Mouse (Mus musculus) ES-CJ7 (cell line): ENCODE measurements around the gene Hivep3.

Source experiments
- DNase-seq: peaks from one replicate; pipeline ENCODE4 v3.0.0; 2011; ENCODE audit warnings: low read depth, low spot score

Hivep3 gene

GRCm38 (mm10) chr4:120083700-120084099 lies 350.1 kb downstream of the Hivep3 start:
- no peak for DNase-seq

DNA sequence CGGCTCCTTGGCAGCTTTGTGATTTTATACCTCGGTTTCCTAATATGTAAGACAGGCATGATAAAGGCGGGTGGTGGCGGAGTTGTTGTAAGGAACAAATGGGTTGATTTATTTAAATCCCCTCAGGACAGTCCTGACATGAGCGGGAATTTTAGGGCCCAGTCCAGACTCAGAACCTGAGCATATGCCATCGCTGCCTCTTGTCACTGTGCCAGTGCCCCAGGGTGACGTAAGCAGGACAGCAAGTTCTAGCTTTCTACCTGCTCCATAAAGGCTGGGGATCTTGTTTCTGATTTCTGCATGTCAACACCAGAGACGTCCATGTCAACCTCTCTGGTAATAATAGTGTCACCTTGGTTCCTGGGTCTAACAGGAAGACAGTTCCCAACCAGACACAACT lies 356.0 kb downstream of the Hivep3 start:
- no peak for DNase-seq

- no peak for DNase-seq
Measured at GRCm38 (mm10) chr4:120091997-120092783, 358.6 kb downstream of the Hivep3 start.

- no peak for DNase-seq
Measured at GRCm38 (mm10) chr4:120096935-120097334, 363.4 kb downstream of the Hivep3 start.

- DNase-seq, result no peak
Measured at GRCm38 (mm10) chr4:120101186-120101585, 367.6 kb downstream of the Hivep3 start.

DNA sequence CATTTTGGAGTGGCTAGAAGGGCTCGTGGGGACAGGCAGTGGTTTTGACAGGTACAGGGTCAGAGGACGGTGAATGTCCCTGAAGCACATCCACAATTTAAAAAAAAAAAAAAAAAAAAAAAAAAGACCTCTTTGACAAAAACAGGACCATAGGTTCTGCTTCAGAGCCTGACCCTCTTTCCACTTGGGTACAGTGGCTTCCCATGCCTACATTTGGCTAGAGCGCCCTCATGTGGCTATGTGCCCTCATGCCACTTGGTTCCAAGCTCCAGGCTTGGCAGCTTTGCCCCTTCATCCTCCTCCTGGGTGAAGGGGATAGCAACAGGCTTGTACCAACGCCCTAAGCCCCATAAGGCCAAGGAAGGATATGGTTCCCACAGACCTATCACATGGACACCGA lies 371.0 kb downstream of the Hivep3 start:
- DNase-seq, result peak; percentile 12

GRCm38 (mm10) chr4:120106362-120106761 lies 372.8 kb downstream of the Hivep3 start:
- DNase-seq, result no peak

GRCm38 (mm10) chr4:120107787-120108186 lies 374.2 kb downstream of the Hivep3 start:
- no peak for DNase-seq

GRCm38 (mm10) chr4:120115516-120115915 lies 381.9 kb downstream of the Hivep3 start:
- DNase-seq, result no peak

DNA sequence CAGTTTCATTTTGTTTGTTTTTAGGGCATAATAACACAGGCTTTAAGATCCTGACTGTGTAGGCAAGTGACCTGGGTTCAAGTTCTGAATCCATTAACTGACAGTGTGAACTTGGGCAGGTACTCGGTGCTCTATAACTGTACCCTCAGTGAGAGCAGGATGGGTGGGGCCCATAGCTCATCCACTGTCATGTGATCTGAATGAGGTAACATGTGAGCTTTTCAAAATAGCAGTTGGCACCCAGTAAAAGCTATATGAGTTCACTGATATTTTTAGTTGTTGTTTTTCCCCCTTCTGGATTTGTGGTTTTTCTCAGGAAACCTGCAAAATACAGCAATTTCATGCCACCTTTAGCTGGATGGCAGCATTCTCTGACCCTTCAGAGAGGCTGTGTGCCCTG lies 382.7 kb downstream of the Hivep3 start:
- no peak for DNase-seq

DNA sequence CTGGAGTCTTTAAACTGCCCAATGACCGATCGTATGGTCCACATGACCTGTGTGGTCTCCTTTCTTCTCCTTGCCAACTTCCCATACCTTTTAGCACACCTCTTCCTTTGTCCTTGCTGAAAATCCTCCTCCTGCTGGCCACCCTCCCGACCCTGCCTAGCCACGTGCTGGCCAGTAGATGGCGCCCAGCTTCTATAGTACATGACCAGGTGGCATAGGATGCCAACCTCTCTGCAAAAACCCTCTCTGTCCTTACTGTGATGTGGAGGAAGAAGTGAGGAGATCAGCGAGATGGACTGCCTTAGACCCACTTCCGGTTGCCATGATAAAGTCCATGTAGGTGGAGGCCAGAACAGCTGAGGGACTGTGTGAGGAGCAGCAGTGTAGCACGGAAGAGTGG lies 386.7 kb downstream of the Hivep3 start:
- peak; percentile 22 for DNase-seq

GRCm38 (mm10) chr4:120124656-120125055 lies 391.1 kb downstream of the Hivep3 start:
- no peak for DNase-seq

DNA sequence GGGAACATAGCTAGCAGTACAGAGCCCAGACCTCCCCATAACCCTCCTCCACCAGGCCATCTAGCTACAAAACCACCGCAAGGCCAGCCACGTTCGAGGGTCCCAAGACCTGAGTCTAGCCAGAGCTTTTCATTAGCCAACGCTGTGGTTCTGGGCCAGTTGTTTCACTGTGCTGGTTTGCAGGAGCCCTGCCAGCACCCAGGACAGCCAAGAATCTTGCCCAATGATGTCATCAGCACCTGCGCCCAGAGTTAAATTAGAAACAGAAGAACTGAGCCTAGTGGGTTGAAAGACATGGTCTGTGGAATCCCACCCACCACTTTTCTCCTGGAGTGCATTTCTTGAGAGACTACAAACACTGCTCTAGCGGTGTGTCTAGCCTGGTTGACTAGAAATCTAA lies 392.5 kb downstream of the Hivep3 start:
- no peak for DNase-seq

DNA sequence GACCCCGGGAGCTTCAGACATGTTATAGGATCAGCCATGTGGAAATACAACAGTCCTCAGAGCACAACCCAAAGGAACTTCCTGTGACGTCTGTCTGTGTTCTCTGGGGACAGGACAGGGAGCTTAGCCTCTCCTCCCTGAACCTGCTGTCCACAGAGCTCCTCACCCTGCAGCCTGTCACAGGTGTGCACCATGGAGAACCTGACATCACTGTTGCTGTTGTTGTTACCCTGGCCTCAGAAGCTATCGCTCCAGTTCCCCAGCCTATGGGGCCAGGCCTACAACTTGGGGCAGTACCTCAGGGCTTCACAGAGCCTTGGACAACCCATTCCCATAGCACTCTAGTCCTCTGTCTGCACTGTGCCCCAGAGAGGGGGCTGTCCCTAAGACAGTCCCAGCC lies 393.7 kb downstream of the Hivep3 start:
- no peak for DNase-seq

GRCm38 (mm10) chr4:120128033-120128432 lies 394.4 kb downstream of the Hivep3 start:
- no peak for DNase-seq

- peak; percentile 37 for DNase-seq
Measured at GRCm38 (mm10) chr4:120129233-120129885, 395.8 kb downstream of the Hivep3 start.

GRCm38 (mm10) chr4:120130926-120131325 lies 397.3 kb downstream of the Hivep3 start:
- DNase-seq, result no peak

DNA sequence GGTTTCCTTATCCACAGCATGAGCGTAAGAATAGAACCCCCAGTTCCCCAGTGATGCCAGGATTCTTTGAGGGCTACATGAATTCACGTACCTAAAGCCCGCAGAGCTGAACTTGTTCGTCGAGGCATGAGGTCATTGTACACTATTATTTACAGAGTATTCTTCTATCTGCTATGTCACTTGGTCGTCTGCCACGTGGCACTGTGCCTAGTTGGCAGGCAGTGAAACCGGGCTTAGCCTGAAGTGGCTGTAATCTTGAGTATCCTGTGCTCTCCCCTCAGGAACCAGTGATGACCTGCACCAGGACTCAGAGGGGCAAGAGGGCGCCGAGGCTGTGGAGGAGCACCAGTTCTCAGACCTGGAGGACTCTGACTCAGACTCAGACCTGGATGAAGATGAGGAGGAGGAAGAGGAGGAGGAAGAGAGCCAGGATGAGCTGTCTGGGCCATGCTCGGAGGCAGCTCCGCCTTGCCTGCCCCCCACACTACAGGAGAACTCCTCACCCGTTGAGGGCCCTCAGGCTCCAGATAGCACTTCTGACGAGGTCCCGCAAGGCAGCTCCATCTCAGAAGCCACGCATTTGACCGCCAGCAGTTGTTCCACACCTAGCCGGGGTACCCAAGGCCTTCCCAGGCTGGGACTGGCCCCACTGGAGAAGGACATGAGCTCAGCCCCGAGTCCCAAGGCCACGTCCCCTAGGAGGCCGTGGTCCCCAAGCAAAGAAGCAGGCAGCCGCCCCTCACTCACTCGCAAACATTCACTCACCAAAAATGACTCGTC lies 398.0 kb downstream of the Hivep3 start:
- DNase-seq, result no peak

- no peak for DNase-seq
Measured at GRCm38 (mm10) chr4:120134223-120134622, 400.6 kb downstream of the Hivep3 start.

GRCm38 (mm10) chr4:120141810-120142209 lies 408.2 kb downstream of the Hivep3 start:
- DNase-seq, result no peak

DNA sequence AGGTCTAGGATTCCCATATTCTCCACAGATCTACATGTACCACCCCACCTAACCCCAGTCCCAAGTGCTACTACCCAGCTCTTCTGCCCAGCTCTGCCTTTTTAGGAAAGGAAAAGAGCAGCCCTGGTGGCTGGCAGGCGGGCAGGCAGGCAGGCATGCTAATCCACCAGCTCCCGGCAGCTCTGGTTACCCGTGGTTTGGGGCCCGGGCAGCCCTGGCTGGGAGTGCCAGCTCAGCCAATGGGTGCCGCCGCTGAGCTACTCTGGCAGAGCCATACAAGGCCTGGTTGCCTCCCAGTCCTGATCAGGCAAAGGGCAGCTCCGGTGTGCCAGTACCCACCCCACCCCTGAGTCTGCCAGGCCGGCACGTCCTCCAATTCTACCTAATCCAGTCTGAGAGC lies 409.3 kb downstream of the Hivep3 start:
- DNase-seq, result no peak

- no peak for DNase-seq
Measured at GRCm38 (mm10) chr4:120144343-120144742, 410.8 kb downstream of the Hivep3 start.
